Comparison of ENCODE assay signal across 12 mouse cellular contexts in the genomic region with DNA sequence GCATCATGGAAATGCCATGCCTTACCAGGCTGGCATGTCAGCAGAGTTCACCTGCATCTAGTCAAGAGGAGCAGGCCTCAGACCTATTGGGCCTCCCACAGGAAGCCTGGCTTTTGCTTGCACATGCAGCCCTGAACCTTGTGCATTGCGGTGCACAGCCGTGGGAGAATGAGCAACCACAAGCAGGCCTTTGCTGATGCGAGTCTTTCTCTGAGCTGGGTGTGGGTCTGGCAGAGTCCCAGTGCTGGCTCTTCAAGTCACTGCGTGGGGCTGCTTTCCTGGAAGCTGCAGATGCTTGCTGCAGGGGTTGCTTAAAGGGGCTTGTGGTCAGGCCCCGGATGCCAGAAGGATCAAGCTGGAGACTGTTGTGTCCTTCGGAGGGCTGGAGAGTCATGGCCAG.
DNase-seq lines count a peak whose midpoint lies in the region; ATAC-seq lines count a peak whose summit lies in the region.
"Had no signal": no experiment of that assay in that cellular context is flagged by ENCODE, and none has a peak within 500 bp of the region (broad histone marks: within the 10 kb centered on the region; RNA-seq: fewer than 3 reads in every experiment).

No protein-coding gene starts in this region.

- no peak overlapping the region for H3K4me3 ChIP-seq in hindbrain, embryonic 16.5 days (ENCODE audit: low read length)
- no peak overlapping the region for H3K4me3 ChIP-seq in hindbrain, embryonic 14.5 days (replicated peaks; ENCODE audit: low read length)
- no peak overlapping the region for H3K4me3 ChIP-seq in midbrain, embryonic 11.5 days (ENCODE audit: low read depth, low read length)
- H3K4me3 ChIP-seq: megakaryocyte, embryonic 14.5 days; neural tube, embryonic 15.5 days had no signal

- ATAC-seq in hindbrain, embryonic 16.5 days: no peak
- no peak for ATAC-seq in hindbrain, embryonic 14.5 days (ENCODE audit: low FRiP score)
- no peak for ATAC-seq in midbrain, embryonic 11.5 days (ENCODE audit: low FRiP score)

- no peaks in the 10 kb centered on the region for H3K27me3 ChIP-seq in hindbrain, embryonic 16.5 days (replicated peaks; ENCODE audit: control insufficient read depth, insufficient read depth, low read length)
- H3K27me3 ChIP-seq in hindbrain, embryonic 14.5 days (ENCODE audit: control insufficient read depth, insufficient read depth, low read length): no peaks in the 10 kb centered on the region
- H3K27me3 ChIP-seq in midbrain, embryonic 11.5 days (ENCODE audit: control insufficient read depth, insufficient read depth, low read length): no peaks in the 10 kb centered on the region
- H3K27me3 ChIP-seq: neural tube, embryonic 15.5 days had no signal

- no peaks in the 10 kb centered on the region for H3K36me3 ChIP-seq in hindbrain, embryonic 16.5 days (ENCODE audit: control insufficient read depth, insufficient read depth, low read length)
- no peaks in the 10 kb centered on the region for H3K36me3 ChIP-seq in hindbrain, embryonic 14.5 days (replicated peaks; ENCODE audit: control insufficient read depth, insufficient read depth)
- no peaks in the 10 kb centered on the region for H3K36me3 ChIP-seq in midbrain, embryonic 11.5 days (ENCODE audit: control insufficient read depth, insufficient read depth, low read length)
- H3K36me3 ChIP-seq: neural tube, embryonic 15.5 days had no signal

- no peak overlapping the region for H3K4me2 ChIP-seq in hindbrain, embryonic 16.5 days (ENCODE audit: low read length)
- no peak overlapping the region for H3K4me2 ChIP-seq in hindbrain, embryonic 14.5 days (replicated peaks)
- H3K4me2 ChIP-seq in midbrain, embryonic 11.5 days: no peak overlapping the region
- H3K4me2 ChIP-seq: neural tube, embryonic 15.5 days had no signal

- no peak overlapping the region for H3K27ac ChIP-seq in hindbrain, embryonic 16.5 days (ENCODE audit: low read depth, low read length)
- H3K27ac ChIP-seq in hindbrain, embryonic 14.5 days: no peak overlapping the region
- no peak overlapping the region for H3K27ac ChIP-seq in midbrain, embryonic 11.5 days (ENCODE audit: low read depth, low read length)
- H3K27ac ChIP-seq: kidney, postnatal 0 days; neural tube, embryonic 15.5 days had no signal

- DNase-seq in hindbrain, embryonic 14.5 days (ENCODE audit: low spot score): no peak
- DNase-seq in right cerebral cortex, postnatal 14 days: peak; percentile 43
- DNase-seq in right cerebral cortex, adult 2 months (ENCODE audit: low spot score in 2 of 2): no peak
- peak; percentile 39 for DNase-seq in gastrocnemius, postnatal 25 days
- peak; percentile 23 to 37 for DNase-seq in thymus, postnatal 36 days
- DNase-seq in spleen, adult 18-20 months: no peak
- DNase-seq in midbrain, embryonic 11.5 days (ENCODE audit: low spot score, missing footprints): no peak
- DNase-seq: liver had no signal

- WGBS in hindbrain, embryonic 16.5 days: 64% methylated on average over 6 of the region's 6 CpGs
- WGBS in hindbrain, embryonic 14.5 days: 81% methylated on average over 6 of the region's 6 CpGs
- 87% methylated on average over 6 of the region's 6 CpGs for WGBS in midbrain, embryonic 11.5 days

- no peaks in the 10 kb centered on the region; the same call in 1 of the 2 replicates for H3K4me1 ChIP-seq in hindbrain, embryonic 16.5 days (ENCODE audit: control insufficient read depth, insufficient read depth, low read depth, low read length)
- no peaks in the 10 kb centered on the region for H3K4me1 ChIP-seq in hindbrain, embryonic 14.5 days (replicated peaks; ENCODE audit: control insufficient read depth, insufficient read depth, low read length)
- H3K4me1 ChIP-seq in midbrain, embryonic 11.5 days (ENCODE audit: control insufficient read depth, insufficient read depth, low read length): no peaks in the 10 kb centered on the region
- H3K4me1 ChIP-seq: megakaryocyte, embryonic 14.5 days had no signal

- H3K9ac ChIP-seq in hindbrain, embryonic 16.5 days (ENCODE audit: low read depth, low read length): peak overlapping the region; percentile 5; the same call in 1 of the 2 replicates
- no peak overlapping the region for H3K9ac ChIP-seq in hindbrain, embryonic 14.5 days
- no peak overlapping the region for H3K9ac ChIP-seq in midbrain, embryonic 11.5 days (ENCODE audit: low read length)
- H3K9ac ChIP-seq: neural tube, embryonic 15.5 days had no signal

- no peaks in the 10 kb centered on the region for H3K9me3 ChIP-seq in hindbrain, embryonic 16.5 days (ENCODE audit: control insufficient read depth, low read length)
- H3K9me3 ChIP-seq in hindbrain, embryonic 14.5 days (ENCODE audit: control insufficient read depth, low read length): no peaks in the 10 kb centered on the region
- H3K9me3 ChIP-seq in midbrain, embryonic 11.5 days (ENCODE audit: control insufficient read depth, low read length): no peaks in the 10 kb centered on the region
- H3K9me3 ChIP-seq: neural tube, embryonic 15.5 days had no signal

Comparison
In these comparisons a context has a peak if more than half of its experiments do, and no peak if none do; other contexts are left out.
1. DNase-seq: peak in right cerebral cortex, postnatal 14 days (single experiment), gastrocnemius, postnatal 25 days (single experiment) and thymus, postnatal 36 days (2 of 2); none in hindbrain, embryonic 14.5 days (single experiment), right cerebral cortex, adult 2 months (0 of 2), spleen, adult 18-20 months (0 of 2) and midbrain, embryonic 11.5 days (single experiment).